Mouse (Mus musculus): ENCODE results near the gene Grik1.

Grik1 gene

DNA sequence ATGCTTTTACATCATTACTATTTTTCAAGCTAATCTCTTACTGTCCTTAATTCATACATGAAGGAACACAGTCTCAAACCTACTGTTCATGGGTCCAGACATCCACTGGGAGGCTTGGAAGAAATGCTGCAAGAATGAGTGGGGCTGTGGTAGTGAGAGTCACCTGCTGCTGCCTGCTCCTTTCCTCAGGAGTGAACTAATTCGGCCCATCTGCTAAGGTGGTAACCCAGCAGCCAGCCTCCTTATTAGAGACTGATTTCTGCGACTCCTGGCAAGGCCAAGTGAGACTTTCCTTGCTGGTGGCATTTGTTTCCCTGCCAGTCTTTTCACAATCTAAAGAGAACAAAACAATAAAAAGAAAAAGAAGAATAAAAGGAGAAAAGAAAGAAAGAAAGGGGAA lies 147.9 kb downstream of the Grik1 start:
- DNase-seq (ENCODE audit: low spot score) = no peak

DNA sequence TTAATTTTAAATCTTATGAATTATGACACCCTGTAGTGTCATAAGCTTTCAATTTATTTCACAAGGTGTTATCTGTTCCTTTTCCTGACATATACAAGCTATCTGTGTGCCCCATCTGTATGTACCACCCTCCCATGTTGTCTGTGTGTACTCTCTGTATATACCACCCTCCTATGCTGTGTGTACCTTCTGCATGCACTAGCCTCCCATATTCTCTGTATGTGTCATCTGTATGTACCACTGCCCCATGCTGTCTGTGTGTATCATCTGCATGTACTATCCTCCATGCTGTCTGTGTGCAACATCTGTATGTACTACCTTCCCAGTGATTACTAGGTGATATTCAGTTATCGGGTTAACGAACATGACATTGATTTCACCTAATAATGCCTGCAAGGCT lies 148.5 kb downstream of the Grik1 start:
- no peak for DNase-seq (ENCODE audit: low spot score)

DNA sequence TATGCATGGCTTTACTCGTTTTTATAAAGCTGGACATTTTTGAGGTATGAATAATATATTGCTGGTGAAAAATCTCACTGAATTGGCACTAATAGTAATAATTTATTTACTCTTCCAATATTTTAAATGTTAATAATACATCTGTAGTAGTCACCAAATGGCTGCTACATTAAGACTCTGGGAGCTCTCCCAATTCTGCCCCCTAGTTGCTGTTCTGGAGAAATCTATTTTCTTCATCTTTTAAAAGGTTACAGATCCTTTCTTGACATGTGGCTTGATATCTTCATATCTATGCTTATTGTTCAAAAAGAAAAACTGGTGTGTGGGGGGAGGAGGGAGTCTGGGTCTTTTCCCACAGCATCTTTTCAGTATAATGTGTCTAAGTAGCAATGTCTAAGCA lies 151.2 kb downstream of the Grik1 start:
- no peak for DNase-seq (ENCODE audit: low spot score)

DNA sequence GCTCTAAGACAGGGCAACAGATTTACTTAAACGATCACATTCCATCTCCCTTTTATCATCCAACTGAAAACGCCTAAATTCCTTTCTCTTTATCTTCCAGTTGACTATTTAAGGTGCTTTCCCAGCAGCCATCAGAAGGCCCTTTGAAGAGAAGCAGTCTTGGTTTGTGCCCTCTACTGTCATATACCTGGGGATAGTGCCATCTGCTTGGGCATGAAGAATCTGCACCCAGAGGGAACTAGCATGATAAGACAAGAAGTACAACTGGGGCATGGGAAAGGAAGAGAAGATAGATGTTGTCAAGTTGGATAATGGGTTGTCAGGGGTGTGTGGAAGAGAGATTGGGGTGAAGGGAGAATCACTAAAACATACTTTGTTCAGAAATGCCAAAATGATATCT lies 157.1 kb downstream of the Grik1 start:
- no peak for DNase-seq (ENCODE audit: low spot score)

DNA sequence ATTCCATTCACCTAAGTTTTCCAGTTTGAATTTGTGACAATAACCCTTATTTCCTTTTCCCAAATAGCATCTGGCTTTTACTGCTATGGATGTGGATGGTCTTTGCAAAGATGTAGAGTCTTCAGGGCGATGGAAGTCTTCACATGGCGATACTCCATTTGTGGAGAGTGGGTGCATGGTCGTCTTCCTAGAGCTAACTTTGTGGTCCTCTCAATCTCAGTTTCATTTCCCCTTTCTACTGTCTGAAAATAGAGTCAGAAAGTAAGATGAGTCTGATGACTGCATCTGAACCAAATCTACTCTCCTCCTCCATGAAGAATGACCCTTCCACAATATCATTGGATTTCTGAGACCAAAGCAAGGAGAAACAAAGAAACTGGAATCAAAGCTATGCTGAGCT lies 159.0 kb downstream of the Grik1 start:
- DNase-seq (ENCODE audit: low spot score) = no peak

DNA sequence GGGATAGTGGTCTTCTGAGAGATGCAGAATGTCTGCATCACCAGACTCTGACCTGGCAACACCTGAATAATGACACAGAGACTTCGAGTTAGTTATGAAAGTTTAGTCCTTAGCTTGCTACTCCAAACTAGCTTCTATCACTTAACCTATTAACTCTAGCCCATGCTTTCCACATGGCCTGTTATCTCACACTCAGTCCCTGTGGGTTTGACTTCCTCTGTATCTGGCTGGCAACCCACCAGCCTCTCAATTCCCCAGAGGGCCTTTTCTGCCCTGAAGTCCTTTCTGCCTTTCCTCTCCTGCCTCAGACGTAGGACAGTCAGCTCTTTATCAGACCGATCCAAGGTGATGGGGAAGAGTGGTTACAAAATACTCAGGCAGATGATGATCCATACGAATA lies 165.0 kb downstream of the Grik1 start:
- DNase-seq (ENCODE audit: low spot score) = no peak

DNA sequence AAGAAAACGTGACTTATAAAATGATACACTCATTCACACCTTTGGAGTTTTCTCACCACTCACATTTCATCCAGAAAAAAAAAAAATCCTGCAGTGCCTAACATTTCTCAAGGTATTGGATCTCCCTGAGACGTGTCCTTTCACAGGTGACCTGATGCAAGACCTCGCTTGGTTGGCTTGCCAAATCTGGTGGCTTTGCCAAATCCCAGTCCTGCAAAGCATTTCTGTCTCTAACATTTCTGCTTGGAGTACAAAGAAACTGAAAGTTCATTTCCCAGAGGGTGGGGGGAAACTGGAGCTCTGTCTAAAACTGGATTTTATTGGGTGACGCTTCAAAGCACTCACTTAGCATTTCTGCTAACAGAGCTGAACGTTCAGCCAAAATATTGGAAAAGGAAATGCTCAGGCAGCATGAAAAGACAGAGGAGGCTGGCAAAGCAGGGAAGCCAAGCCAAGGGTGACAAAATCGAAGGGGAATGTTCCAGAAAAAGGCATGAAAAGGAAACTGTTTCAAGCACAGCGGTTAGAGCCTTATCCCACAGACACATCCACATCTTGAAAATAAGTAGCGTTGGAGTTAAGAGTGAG lies 177.4 kb downstream of the Grik1 start:
- DNase-seq (ENCODE audit: low spot score) = no peak

DNA sequence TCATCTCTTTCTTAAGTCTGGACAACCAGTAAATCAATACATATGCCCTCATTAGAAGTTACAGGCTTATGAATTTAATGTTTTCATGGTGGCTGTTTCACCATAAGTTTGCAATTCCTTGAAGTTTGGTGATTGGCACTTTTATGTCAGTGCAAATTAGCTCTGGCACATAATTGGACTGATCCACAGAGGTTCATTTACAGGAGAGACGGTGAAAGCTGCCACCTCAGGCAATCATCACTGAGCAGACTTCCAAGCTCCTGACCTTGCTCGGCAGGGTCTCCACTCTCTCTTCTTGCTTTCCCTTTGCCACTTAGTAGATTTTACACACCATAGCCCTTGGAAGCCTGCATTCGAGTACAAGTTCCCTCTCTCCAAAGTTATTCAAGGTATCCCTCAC lies 178.6 kb downstream of the Grik1 start:
- no peak for DNase-seq (ENCODE audit: low spot score)

DNA sequence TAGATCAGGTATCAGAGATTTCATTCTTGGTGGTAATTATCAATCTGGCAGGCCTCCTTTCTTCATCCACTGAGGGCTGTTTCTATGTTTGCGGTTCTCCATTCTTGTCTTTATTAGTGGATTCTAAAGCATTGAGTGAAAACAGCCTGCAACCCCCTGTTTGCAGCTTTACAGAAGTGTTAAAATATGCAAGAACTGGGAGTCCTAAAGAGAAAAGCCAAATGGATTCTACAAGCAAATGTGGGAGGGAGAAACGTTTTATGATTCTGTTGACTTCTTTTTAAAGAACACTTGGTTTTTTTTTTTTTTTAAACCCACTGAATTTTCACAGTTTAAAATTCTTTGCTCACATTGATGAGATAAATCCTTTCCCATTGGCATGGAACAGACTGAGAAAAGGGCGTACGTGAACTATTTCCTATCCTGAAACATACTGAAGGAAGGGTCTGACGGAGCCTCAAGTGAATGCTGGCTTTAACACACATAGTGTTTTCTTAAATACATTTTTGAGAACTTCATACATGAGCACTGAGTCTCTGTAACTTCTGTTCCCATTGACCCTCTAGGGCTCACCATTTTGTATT lies 195.8 kb downstream of the Grik1 start:
- no peak for DNase-seq (ENCODE audit: low spot score)

DNA sequence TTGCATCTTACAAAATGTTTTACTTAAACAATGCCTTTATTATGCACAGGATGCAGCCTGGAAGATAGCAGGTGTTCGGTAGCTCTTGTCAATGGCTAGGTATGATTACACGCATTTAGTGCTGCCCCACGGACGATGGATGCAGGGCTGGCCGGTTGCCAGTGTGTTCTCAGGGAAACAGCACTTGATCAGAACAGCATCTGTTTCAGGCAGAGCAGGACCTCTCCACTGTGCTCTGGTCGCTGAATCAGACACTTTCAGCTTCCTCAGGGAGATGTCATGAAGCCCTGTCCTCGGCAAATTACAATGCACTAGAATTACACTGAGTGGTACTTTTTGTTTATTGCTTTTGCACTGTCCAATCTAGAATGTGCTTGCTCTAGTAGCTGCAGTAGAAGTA lies 202.8 kb downstream of the Grik1 start:
- no peak for DNase-seq (ENCODE audit: low spot score)

DNA sequence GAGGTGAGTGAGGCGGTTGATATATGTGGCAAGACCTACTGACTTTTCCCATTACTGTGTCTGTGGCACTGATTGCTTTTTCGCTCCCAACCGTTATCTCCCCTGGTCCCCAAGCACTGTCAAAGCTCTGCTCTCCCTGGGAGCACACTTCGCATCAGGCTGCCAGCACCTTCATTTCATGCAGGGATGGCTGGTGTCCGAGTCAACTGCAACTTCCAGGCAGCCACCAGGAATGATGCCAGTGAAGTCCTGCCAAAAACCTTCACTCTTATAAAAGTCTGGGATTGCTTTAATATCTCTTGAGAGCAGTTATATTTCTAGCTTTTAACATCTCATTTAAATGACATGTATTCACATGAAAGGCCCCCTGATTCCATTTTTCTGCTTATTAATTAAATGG lies 215.3 kb downstream of the Grik1 start:
- no peak for DNase-seq (ENCODE audit: low spot score)

DNA sequence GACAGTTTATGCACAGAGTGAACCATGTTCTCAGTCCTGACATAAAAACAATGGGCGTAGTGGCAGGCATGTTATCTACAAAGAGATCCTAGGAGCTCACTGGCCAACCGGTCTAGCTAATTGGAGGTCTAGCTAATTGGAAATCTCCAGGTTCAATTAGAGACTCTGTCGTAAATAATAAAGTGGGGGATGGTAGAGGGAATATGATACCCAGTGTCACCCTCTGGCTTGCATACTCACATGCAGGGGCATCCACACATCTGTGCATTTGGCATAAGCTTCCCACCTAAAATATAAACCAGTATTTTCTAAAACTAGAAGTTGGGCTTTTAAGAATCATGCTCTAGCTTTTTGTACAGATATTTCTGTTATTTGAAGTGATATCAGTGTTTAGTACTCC lies 229.1 kb downstream of the Grik1 start:
- no peak for DNase-seq (ENCODE audit: low spot score)

DNA sequence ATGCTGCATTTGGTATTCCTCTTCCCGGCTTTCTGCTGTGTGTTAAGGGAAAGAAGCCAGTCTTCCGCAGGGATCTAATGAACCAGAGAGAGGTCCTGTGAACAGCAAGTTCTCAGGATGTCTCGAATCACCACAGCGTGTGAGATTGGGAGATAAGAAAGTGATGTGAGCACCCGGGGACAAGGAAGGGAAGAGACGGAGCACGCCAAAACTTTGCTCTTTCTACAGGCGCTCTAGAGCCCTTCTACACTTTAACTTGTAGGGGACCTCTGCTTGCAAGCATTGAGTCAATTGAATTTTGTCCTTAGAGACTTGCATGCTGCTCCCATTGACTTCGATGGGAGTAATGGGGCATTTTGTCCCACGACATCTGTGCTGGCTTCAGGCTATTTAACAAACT lies 241.9 kb downstream of the Grik1 start:
- no peak for DNase-seq (ENCODE audit: low spot score)

DNA sequence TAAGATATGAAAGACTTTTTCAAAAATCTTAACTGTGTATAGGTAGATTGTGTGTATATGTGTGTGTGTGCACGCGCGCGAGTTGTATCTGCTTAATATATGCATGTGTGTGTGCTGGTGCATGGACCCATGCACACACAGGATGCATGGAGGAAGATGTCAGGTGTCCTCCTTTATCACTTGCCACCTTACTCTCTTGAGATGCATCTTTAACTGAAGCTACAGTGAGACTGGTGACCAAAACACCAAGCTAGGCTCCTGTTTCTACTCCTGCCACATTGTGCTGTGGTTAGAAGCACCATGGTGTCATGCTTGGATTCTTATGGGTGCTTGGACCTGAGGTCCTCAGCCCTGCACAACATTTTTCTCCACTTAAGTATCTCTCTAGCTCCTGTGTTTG lies 245.7 kb downstream of the Grik1 start:
- no peak for DNase-seq (ENCODE audit: low spot score)

DNA sequence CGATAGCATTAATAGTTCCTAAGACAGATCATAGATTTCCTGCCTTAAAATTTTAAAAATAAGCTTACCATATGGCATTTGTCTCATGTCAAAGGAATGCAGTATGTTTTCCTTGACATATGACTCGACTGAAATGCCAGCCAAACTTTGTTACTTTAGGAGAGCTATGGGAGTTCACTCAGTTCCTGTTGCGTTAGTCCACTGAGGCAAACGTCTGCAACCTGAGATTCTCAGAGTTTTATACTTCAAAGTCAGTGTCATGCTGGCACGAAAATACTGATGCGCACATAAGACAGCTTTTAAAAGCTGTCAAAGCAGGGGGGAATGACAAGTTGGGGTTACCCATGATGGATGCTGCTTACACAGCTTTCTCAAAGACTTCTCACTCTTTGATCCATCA lies 247.6 kb downstream of the Grik1 start:
- DNase-seq (ENCODE audit: low spot score) = no peak

DNA sequence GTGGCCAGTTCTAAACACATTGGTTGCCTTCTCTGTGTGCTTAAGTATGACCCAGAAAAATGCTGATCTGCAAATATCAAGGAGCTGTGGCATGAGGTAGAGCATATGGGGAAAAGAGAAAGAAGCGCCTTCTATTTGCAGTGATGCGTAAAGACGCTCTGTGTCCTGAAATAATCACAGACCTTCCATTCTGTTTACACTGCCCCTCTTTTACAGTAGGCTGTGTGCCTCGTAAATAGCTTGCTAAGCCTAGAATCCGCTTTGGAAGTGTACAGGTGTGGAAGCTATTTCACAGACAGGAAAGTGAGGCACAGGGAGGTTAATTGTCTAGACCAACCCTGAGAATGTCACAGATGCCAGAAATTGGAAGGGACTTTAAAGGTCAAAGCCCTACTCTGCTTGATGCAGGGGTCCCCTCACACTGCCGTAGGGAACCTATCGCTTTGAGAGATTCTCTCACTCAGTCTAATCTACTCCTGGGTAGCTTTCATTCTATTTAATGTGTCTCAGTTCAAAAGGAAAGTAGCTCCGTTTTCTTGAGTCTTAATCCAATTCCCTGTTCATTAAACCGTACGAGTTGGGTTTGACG lies 251.5 kb downstream of the Grik1 start:
- no peak for DNase-seq (ENCODE audit: low spot score)

DNA sequence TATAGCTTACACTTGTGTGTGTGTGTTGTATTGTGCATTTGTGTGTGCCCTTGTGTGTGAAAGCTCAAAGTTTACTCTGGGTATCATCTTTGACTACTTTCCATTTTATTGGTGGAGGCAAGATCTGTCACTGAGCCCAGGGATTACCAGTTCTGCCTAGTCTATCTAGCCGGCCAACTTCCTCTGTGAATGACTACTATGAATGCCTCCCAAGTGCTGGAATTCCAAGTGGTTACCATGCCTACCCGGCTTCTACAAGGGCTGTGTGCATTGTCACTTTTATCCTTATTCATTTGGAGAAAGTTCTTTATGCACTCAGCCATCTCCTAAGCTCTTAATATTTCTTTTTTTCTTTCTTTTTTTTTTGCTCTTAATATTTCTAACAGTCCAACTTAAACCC lies 301.3 kb downstream of the Grik1 start:
- no peak for DNase-seq (ENCODE audit: low spot score)

DNA sequence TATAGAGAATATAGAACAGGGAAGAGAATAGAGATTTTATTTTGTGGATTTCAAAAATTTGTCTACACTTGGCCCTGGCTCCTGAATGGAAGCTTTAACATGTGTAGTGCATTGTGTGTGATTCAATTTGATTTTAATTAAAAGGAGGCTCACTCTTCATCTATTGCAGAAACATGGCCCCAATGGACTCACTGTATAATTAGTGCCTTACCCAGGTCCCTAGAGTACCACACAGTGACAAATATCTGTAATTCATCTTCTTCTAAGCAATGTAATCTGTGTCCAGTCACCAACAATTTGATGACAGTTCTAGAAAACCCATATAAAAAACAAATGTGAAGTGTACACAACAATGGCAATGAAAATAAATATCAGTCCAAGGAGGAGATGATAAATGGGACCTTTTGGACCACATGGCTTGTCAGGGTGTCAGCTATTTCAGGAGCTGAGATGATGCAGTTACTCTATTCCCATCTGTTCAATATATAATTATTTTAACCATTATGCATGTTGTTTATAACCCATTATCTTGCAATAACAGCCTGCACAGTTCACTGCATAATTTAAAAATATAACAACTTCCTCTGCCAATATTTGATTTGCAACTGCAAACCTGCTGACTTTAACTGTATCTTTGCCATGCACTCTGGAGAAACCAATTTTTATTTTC lies 305.7 kb downstream of the Grik1 start:
- no peak for DNase-seq (ENCODE audit: low spot score)

DNA sequence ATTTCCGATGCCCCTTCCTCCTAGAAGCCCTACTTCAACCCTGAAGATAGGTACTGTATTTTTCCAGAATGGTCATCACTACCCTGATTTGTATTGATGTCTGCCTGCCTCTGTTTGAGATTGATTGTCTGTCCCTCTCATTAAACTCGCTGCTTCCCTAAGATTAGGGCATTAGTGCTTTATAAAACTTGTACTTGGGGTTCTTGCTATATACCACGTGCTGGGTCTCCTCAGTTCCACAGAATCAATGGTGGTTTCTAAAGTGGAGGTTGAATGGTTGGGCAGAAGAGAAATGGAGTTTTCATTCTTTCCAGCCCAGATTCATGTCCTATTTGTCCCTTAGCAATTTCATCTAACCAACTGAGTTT lies 316.0 kb downstream of the Grik1 start:
- DNase-seq (ENCODE audit: low spot score) = no peak

DNA sequence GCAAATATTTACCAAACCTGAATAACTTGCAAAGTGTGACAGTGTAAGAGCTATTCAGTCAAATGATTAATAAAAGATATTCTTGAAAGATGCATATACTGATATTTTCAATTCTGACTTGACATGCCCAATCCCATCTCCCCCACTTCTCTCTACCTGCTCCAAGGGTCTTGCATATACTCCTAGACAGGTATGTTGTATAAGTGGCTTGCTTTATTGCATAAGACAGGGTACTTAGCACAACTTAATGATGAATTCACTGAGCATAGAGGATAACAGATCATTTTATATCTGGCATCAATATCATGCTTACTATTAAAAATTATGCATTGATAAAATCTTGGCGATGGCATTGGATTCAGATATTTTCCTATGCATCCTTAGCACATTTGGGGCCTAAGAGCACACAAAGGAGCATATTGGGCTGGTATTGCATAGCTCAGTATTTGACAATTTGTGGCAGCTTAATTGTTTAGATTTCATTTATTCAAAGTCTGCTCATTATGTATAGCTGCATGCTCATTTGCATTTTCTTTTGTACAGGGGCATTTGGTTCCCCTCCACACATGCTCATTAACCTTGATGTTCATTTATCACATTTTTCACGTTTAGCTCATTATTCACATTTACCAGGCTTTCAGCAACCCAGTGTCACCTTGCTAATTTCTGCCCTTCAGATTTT lies 316.5 kb downstream of the Grik1 start:
- DNase-seq (ENCODE audit: low spot score) = no peak

DNA sequence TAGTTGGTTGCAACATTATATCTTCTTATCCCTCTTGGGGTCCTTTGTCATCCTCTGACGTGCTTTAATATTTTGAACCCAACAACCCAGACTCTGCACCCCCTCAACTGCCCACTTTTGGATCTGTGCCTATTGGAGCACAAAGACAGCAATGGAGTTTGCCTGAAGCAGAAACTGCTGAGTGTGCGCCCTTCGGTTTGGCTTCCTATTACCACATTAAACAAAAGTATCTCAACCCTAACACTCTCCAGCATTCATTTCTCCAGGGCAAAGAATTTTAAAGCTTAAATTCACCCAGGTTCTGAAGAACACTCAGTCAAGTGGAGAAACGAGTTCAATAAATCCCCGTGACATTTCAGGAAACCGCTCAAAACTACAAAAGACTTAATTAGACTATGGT lies 318.2 kb downstream of the Grik1 start:
- DNase-seq (ENCODE audit: low spot score) = no peak

DNA sequence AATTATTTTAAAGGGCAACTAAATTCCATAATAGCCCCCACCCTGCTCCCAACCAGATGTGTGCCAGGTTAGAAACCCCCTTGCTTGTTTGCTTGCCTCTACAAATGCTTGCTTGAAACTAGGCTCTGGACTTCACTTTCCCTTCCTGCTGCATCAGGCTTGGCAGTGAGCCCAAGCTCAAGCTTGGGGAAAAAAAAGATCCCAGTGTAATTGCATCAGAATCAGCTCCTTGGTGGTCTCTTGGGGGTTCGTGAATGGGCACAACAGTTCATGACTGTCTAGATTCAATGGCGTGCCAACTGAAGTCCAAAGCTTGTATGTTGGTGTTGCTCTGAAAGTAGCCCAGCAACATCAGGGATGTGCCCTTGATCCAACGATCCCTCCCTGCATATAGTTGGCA lies 320.1 kb downstream of the Grik1 start:
- no peak for DNase-seq (ENCODE audit: low spot score)

DNA sequence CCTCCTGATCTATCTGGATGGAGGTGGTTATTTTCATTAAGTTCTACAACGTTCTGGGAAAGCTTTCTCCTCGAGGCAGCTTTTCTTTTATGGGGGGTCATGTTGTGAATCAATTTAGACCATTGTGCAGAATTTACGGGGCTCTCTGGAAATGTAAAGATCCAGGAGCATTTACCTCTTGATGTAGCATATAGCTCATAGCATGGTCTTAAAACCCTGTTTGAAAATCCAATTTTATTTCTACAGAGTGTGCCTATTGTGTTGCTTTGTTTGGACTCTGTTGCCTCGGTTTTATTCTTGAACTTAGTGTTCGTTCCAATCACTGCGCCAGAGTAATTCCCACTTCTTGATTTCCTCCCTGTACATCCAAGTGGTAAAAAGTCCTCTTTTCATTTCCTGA lies 328.6 kb downstream of the Grik1 start:
- DNase-seq (ENCODE audit: low spot score) = no peak
